1 mouse cellular context compared by ENCODE assay signal in the genomic region with DNA sequence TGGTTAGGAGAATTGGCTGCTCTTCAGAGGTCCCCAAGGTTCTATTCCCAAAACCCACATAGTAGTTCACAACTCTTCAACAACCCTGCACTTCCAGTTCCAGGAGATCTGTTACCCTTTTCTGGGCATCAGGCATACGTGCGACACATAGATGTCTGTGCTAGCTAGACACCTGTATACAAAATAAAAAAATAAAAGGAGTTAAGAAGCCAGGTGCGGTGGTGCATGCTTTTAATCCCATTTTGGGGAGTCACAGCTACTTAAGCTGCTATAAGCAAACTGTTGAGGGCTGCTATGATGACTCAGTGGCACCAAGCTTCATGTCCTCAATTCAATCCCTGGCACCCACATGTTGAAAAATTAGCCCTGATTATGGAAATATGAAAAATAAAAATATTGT.
TF ChIP-seq lines count a peak whose summit lies in the region.

No protein-coding gene starts in this region.

TF ChIP-seq in CH12.LX, 34 proteins besides CTCF, POLR2A, EP300 and RAD21 (continued from another document):
- no peak for TF ChIP-seq HCFC1 (IDR thresholded peaks at IDR 0.05; ENCODE audit: low read depth, low read length)
- no peak for TF ChIP-seq TCF12 (IDR thresholded peaks at IDR 0.05; ENCODE audit: low read depth, low read length)
- TF ChIP-seq MEF2A (IDR thresholded peaks at IDR 0.05; ENCODE audit: borderline replicate concordance, low read depth, low read length): no peak
- no peak for TF ChIP-seq CHD2 (IDR thresholded peaks at IDR 0.05; ENCODE audit: low read length)
- TF ChIP-seq POLR2AphosphoS2 (IDR thresholded peaks at IDR 0.05; ENCODE audit: low read depth, low read length): no peak
- no peak for TF ChIP-seq USF1 (IDR thresholded peaks at IDR 0.05; ENCODE audit: low read depth, low read length)
- TF ChIP-seq JUND (conservative IDR thresholded peaks at IDR 0.05; ENCODE audit: low read depth, low read length): no peak
- TF ChIP-seq IRF4 (IDR thresholded peaks at IDR 0.05; ENCODE audit: low read depth, low read length): no peak
- no peak for TF ChIP-seq TBP (conservative IDR thresholded peaks at IDR 0.05; ENCODE audit: low read depth, low read length)
- TF ChIP-seq NELFE (IDR thresholded peaks at IDR 0.05; ENCODE audit: low read depth, low read length): no peak
- TF ChIP-seq SMC3 (IDR thresholded peaks at IDR 0.05; ENCODE audit: low read depth, low read length): no peak
